Mouse (Mus musculus): Measurements from ENCODE around the gene Sostdc1.

DNA sequence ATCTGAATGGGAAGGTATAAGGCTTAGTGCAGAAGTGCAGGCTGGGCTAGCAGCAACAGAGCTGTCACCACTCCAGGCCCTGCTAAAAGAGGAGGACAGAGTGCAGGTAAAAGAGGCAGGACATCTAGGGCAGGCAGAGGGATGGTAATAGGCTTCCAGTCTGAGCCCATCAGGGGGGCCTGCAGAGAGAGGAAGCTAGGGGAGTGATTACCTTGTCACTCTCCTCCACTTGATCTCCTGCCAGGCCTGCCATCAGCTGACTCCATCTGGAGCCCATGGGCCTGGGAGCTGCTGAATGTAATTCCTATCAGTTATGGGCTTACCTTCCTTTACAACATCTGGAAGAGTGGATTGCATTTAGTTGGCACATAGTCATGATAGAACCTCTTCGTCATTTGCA, 18.7 kb downstream of the Sostdc1 start:
- no peak for TF ChIP-seq CTCF (IDR thresholded peaks at IDR 0.05; ENCODE audit: low read depth, low read length)
- TF ChIP-seq POLR2A (IDR thresholded peaks at IDR 0.05; ENCODE audit: borderline replicate concordance, low read depth, low read length): no peak
